Mouse (Mus musculus) ES-Bruce4 (cell line): ENCODE measurements at regions not wholly inside any gene's neighbourhood (a gene's known extent, or its start where the extent isn't known, plus 50 kb on each side); places are given as distances from the start of the nearest gene placed in this dataset.

ENCODE experiments used
- H3K27ac ChIP-seq: 2 replicates; pipeline ENCODE4 v1.5.1; 2012; ENCODE audit warnings: low read length, inconsistent platforms; ENCODE audit not compliant: insufficient read depth
- H3K27me3 ChIP-seq: 2 replicates; pipeline ENCODE4 v1.6.1; 2012; ENCODE audit warnings: mild to moderate bottlenecking, low read length, inconsistent platforms; ENCODE audit not compliant: control insufficient read depth, poor library complexity, insufficient read depth, severe bottlenecking
- H3K36me3 ChIP-seq: 2 replicates; pipeline ENCODE4 v1.6.1; 2012; ENCODE audit warnings: inconsistent platforms, mild to moderate bottlenecking, low read length, moderate library complexity; ENCODE audit not compliant: control insufficient read depth, poor library complexity, insufficient read depth, severe bottlenecking
- H3K4me1 ChIP-seq: one replicate; pipeline ENCODE4 v1.8.1; 2011; ENCODE audit warnings: low read length; ENCODE audit not compliant: control insufficient read depth, insufficient read depth
- H3K4me3 ChIP-seq: 2 replicates; pipeline ENCODE4 v1.5.1; 2011; ENCODE audit warnings: low read depth, mild to moderate bottlenecking, low read length
- H3K9ac ChIP-seq: 2 replicates; pipeline ENCODE4 v1.6.1; 2012; ENCODE audit warnings: low read depth, mild to moderate bottlenecking, inconsistent platforms; ENCODE audit not compliant: poor library complexity, severe bottlenecking
- H3K9me3 ChIP-seq: replicated peaks from 2 replicates; pipeline ENCODE4 v1.6.1; 2012; ENCODE audit warnings: mild to moderate bottlenecking, low read length, inconsistent platforms; ENCODE audit not compliant: control insufficient read depth, poor library complexity, insufficient read depth, severe bottlenecking
- CTCF ChIP-seq: IDR thresholded peaks from one replicate; pipeline ENCODE4 v1.8.1; 2011; ENCODE audit warnings: low read depth, low read length
- EP300 ChIP-seq: IDR thresholded peaks from 2 replicates; pipeline ENCODE4 v1.6.1; 2011; ENCODE audit warnings: low read depth, low read length; ENCODE audit not compliant: insufficient read depth
- POLR2A ChIP-seq: IDR thresholded peaks from one replicate; pipeline ENCODE4 v1.8.1; 2011; ENCODE audit warnings: low read length; ENCODE audit not compliant: insufficient read depth

DNA sequence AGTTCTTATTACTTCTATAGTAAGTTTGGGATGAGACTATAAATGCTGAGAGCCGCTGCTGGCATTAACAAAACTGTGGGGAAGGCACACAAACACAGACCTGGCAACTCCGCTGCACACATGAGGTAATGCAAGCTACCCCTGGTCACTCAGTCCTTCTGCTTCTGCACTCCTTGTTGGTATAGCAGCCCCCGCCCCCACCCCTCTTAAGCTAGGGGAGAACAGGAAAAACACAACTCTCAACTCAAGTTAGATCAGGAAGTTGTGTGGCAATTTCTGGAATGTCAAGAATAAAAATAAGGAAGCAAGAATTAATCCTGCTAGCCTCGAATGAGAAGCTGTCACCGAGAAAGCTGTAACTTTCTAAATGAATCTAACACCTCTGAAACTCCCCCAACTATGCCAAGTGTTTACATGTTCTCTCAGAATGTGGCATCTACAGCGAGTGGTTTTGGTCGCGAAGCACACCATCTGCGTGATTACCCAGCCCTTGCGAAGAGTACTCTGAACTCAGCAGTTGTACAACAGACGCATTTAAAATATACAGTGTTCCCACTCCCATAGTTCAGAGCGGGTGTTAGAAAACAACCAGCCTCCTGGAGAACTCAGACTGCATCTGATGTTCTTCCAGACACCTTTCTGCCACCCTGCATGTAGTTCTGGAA lies 212.9 kb upstream of the Tet2 start:
- no peak overlapping the region for H3K4me3 ChIP-seq
- no peaks in the 10 kb centered on the region for H3K4me1 ChIP-seq
- TF ChIP-seq EP300 (no peak), POLR2A (no peak), CTCF (no peak)
- H3K36me3 ChIP-seq, result no peaks in the 10 kb centered on the region
- no peak overlapping the region for H3K27ac ChIP-seq
- H3K9ac ChIP-seq, result no peak overlapping the region
- H3K9me3 ChIP-seq, result no peaks in the 10 kb centered on the region
- no peaks in the 10 kb centered on the region for H3K27me3 ChIP-seq

DNA sequence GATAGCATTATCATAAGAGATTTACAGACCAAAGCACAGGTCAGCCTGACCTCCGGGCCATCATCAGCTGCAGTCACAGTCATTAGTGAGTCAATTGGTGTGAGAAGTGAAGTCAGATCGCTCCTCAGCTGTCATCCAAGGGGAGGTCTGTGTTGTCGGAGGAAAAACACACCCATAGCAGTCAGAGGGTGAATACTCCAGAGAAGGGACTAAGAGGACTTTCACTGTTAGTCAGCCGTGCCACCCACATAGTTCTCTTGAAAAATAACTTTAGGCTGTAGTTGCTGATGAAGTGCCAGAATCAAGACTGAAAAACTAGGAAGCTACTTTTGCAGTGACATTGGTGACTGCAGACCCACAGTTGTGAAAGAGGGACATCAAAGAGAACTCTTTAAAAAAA lies 213.5 kb upstream of the Tet2 start:
- no peaks in the 10 kb centered on the region for H3K9me3 ChIP-seq
- no peaks in the 10 kb centered on the region for H3K4me1 ChIP-seq
- no peaks in the 10 kb centered on the region for H3K36me3 ChIP-seq
- TF ChIP-seq EP300 (no peak), CTCF (no peak), POLR2A (no peak)
- no peaks in the 10 kb centered on the region for H3K27me3 ChIP-seq
- no peak overlapping the region for H3K9ac ChIP-seq
- H3K4me3 ChIP-seq, result no peak overlapping the region
- H3K27ac ChIP-seq, result no peak overlapping the region

DNA sequence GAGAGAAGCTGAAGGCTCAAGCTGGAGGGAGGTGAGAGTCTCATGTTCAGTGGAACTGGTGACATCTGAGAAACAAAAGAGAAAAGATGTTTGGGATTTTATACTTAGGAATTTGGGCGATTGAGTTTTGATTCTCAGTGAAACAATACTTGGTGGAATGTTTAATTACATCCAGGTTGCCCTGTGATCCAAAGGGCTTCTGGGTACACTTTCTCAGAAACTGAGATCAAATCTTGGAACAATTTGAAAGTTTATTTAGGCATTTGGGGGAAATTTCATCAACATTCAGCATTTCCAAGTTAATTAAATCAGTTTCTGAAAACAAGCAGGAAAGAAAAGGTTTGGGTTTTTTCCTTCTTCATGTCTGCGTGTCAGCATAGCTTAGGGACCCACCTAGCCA lies 214.7 kb upstream of the Tet2 start:
- H3K4me1 ChIP-seq, result no peaks in the 10 kb centered on the region
- TF ChIP-seq POLR2A, result no peak
- TF ChIP-seq EP300, result no peak
- no peak for TF ChIP-seq CTCF
- no peaks in the 10 kb centered on the region for H3K36me3 ChIP-seq
- H3K9ac ChIP-seq, result no peak overlapping the region
- no peak overlapping the region for H3K27ac ChIP-seq
- no peak overlapping the region for H3K4me3 ChIP-seq
- no peaks in the 10 kb centered on the region for H3K9me3 ChIP-seq
- H3K27me3 ChIP-seq, result no peaks in the 10 kb centered on the region

DNA sequence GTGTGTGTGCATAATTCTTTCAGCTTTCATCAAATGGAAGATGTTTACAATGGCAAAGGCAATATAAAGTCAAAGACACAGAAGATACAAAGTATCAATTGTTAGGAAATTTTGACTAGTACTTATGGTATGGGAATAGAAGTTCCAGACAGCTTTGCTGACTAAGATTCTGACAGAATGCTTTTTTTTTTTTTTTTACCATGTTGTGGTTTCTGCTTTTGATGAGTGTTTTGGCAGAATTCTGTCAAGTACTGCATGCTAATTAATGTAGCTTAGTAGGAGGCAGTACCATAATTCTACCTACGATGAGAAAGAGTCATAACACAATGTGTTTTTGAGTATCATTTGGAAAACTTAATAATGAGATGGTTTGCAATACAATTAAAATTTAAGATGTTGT lies 215.3 kb upstream of the Tet2 start:
- Histone ChIP-seq H3K4me3 (no peak overlapping the region), H3K4me1 (no peaks in the 10 kb centered on the region), H3K27me3 (no peaks in the 10 kb centered on the region), H3K9me3 (no peaks in the 10 kb centered on the region), H3K9ac (no peak overlapping the region), H3K27ac (no peak overlapping the region), H3K36me3 (no peaks in the 10 kb centered on the region)
- TF ChIP-seq CTCF (no peak), POLR2A (no peak), EP300 (no peak)

DNA sequence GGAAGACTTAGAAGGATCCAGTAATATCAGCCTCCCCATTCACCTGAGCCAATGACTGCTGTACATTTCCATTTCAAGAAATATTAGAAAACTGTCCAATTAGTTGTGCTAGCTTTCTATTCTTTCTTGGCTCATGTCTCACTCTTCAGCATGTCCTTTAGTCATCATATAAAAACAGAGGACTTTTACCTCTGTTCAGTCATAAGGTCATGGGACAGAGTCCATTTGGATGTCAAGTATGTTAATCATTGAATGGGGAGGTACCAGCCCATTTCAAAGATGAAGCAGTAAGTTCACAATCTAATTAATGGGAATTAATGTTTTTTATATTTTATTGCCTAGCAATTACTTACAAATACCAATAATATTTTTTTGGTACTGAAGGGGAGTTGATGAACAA lies 218.8 kb upstream of the Tet2 start:
- no peak overlapping the region for H3K9ac ChIP-seq
- no peaks in the 10 kb centered on the region for H3K36me3 ChIP-seq
- TF ChIP-seq CTCF, result no peak
- TF ChIP-seq EP300, result no peak
- TF ChIP-seq POLR2A, result no peak
- H3K4me3 ChIP-seq, result no peak overlapping the region
- H3K27ac ChIP-seq, result no peak overlapping the region
- no peaks in the 10 kb centered on the region for H3K27me3 ChIP-seq
- H3K9me3 ChIP-seq, result no peaks in the 10 kb centered on the region
- no peaks in the 10 kb centered on the region for H3K4me1 ChIP-seq

DNA sequence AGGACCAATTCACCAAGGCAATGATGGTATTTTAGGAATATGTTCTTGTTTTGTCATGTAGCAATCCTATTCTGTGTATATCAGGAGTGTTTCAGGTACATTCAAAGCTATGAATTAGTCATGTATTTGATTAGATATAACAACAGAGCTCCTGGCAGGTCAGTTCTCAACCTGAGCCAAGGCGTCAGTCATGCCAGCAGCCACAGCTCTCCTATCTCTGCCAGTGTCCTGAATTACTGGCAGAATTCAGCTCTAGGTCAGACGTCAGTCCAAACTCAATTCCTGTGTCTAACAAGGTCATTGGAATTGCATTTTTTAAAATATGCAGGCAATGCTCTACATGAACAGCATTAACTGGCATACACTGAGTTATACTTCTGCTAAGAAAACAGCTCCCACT lies 228.6 kb upstream of the Tet2 start:
- Histone ChIP-seq H3K4me3 (no peak overlapping the region), H3K9me3 (no peaks in the 10 kb centered on the region), H3K9ac (no peak overlapping the region), H3K27ac (no peak overlapping the region), H3K36me3 (no peaks in the 10 kb centered on the region), H3K27me3 (no peaks in the 10 kb centered on the region; the same call in 1 of the 2 replicates), H3K4me1 (no peaks in the 10 kb centered on the region)
- no peak for TF ChIP-seq EP300
- TF ChIP-seq POLR2A, result no peak
